Mouse (Mus musculus) brain, embryonic 14.5 days (tissue): ENCODE measurements at regions not wholly inside any gene's neighbourhood (a gene's known extent, or its start where the extent isn't known, plus 50 kb on each side); places are given as distances from the start of the nearest gene placed in this dataset.

Source experiments
- CTCF ChIP-seq: fragments of 200-500 bp; IDR thresholded peaks from 2 replicates; pipeline ENCODE4 v1.5.1; 2012; ENCODE audit warnings: inconsistent platforms, mild to moderate bottlenecking, moderate library complexity, borderline replicate concordance; ENCODE audit not compliant: insufficient read depth, insufficient read length; ENCODE audit errors: extremely low read depth
- POLR2A ChIP-seq: fragments of 200-500 bp; IDR thresholded peaks from 2 replicates; pipeline ENCODE4 v1.6.1; 2012; ENCODE audit warnings: mild to moderate bottlenecking, inconsistent platforms, borderline replicate concordance; ENCODE audit not compliant: poor library complexity, insufficient read depth, insufficient read length, severe bottlenecking; ENCODE audit errors: extremely low read depth

DNA sequence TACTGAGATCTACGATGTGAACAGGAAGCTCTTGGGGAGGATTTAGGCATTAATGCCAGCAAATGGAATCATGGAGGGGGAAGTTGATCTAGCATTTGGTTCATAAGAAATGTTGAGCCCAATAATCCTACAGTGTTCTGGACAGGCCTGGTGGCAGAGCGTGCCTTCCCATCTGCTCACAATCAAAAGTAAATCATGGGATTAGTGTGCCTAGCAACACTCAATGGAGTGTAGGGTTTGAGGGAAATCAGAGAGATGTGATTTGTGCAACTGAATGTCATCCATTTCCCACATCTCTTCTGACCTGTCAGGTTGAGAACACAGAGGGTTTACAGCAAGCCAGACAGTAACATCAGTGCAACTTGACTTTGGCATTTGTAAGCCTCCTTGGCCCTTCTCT, 256.4 kb upstream of the Ano5 start:
- TF ChIP-seq POLR2A (no peak), CTCF (no peak)
